Mouse (Mus musculus): Measurements from ENCODE around the gene Dbn1.

The Dbn1 gene

DNA sequence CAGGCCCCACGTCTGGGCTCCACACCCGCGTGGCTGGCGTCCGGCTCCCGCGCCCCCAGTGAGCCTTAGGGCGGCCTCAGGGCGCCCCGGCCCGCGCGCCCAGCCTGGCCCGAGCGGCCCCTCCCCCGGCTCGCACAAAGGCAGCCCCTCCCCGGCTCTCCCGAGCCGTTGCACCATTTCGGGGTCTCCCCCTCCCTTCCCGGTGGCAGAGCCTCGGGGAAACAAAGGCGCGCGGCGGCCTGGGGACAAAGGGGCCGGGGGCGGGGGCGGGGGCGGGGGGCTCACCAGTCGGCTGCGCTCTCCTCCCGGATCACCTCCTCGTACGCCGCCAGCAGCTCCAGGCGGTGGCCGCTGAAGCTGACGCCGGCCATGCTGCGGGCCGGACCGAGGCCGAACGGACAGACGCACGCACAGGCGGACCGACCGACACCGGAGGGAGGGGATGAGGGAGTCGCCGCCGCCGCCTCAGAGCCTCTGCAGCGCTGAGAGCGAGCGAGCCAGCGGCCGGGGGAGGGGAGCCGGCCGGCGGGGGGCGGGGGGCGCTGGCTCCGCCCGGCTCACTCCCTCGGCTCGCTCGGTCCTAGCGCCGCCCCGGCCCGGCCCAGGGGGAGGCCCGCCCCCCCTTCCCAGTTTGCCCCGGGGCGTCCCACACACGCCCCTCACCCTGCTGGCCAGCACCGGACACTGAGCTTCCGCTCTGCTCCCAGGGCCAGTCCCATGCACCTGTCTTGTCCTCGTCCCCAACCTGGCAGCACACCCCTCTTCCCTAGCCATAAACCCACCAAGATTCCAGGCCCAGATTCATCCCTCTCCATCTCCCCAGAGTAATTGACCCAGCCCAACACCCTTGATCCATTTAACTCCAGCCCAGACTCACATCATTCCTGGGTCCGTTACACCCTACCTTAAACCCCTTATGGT lies at the start of gene Dbn1:
Gene Dbn1, minus strand, starts transcription at position 534 of the 921 bp plus-strand sequence.
- peak; percentile 62 for DNase-seq (ENCODE audit: low spot score)

DNA sequence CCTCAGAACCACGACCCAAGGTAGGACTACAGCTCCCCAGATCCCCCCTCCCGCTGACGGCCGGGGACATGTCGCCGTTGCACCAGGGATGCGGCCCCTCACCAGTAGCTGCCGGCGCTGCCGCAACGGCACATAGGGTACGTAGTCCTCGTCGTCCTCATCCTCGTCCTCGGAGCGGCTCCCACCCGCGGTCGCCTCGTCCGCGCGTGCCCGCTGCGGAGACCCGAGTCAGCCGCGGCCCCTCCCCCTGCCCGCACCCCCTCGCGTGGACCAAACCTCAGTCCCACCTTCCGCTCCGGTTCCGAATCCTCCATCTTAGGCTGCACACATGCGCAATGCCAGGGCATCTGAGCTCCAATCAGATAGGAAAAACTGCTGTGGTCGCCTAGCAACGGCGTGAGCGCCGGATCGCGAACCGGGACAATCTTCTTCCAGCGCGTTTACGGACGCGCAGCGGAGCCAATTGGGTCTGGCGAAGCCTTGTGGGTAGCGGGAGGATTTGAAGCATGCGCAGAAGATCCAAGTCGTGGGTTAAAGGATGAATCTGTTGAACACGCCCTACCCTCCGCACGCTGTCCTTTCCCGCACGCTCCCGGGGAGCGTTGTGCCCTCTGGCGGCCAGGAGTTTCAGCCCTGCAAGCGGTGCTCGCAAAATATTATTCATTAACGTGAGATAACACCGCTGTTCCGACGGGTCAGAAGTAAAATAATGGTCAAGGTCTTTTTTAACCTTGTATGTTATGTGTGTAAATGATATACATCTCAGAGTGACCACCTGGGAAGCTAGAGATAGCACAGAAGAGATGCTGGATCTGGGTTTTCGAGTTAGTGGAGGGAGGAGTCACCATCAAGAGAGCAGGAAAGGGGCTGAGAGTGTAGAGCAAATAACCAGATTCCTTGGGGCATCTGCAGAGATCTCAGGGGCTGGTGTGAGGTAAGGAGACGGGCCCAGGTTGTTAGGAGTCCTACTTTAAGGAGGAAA lies 48.6 kb upstream of the Dbn1 start, which contains the start of gene Ddx41:
Gene Ddx41, minus strand, starts transcription at position 465 of the 982 bp plus-strand sequence.
- DNase-seq (ENCODE audit: low spot score) = peak; percentile 99

DNA sequence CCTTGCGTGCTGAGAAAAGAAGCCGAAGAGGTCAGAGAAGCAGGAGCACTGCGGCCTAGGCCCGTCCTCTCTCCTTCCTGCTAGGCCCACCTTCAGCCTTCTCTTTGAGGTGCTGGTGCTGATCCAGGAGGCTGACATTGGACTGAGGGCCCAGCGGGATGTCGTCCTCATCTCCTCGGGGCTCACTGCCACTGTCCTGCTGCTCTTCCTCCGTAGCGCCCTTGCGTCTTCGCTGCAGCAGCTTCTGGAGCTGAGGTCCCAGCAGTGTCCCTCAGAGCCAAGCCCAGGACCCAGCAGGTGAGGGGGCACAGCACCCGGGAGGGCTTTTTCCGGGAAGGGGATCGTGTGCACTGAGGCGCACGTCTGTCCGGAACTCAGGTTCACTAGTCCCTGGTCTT lies 47.9 kb upstream of the Dbn1 start:
- DNase-seq (ENCODE audit: low spot score) = peak; percentile 23

DNA sequence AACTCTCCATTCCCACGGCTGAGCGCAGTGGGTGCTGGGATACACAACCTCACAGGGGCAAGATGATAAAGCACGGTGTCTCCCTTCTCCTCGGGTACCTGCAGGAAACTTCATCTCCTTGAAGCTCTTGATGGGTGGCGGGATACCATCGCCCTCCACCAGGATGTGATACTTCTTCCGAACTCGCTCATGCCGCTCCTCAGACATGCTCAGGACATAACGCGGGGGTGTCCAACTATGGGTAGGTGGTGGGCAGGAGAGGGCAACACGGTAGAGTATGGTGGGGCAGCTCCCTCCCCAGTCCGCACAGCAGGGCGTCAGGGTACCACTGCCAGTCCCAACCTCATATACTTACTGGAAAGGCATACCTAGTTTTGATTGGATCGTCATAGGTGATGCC lies 47.3 kb upstream of the Dbn1 start:
- DNase-seq (ENCODE audit: low spot score) = no peak

DNA sequence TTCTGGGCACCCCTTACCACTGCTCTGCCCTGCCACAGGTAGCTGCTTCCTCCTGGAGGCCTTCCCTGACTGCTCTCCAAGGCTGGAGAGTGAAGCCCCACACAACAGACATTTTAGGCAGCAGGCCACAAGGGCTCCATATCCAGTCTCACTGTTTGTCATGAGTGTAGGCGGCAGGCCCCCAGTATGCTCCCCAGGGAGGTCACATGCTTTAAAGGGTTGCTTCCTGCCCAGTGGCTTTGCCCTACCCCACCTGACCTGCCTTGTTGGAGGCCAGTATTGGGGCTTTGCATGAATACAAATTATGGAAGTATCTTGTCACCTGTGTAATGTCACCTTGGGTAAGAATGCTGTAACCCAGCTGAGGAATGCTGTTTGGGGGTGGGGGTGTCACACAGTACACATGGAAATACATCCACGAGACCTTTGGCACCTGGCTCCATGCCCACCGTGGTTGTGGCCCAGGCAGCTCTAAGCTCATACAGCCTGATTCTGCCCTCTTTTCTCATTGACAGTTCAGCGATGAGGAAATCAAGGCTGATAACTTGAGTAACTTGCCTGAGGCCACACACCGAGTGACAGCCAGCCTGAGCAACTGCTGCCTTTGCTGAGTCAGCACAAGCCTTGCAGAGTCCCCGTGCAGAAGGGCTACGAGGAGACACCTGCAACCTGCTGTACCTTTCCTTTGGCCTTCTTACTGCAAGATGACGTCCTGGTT lies 41.4 kb upstream of the Dbn1 start, which contains the start of gene Dok3:
Gene Dok3, minus strand, starts transcription at position 99 of the 718 bp plus-strand sequence.
- no peak for DNase-seq (ENCODE audit: low spot score)

DNA sequence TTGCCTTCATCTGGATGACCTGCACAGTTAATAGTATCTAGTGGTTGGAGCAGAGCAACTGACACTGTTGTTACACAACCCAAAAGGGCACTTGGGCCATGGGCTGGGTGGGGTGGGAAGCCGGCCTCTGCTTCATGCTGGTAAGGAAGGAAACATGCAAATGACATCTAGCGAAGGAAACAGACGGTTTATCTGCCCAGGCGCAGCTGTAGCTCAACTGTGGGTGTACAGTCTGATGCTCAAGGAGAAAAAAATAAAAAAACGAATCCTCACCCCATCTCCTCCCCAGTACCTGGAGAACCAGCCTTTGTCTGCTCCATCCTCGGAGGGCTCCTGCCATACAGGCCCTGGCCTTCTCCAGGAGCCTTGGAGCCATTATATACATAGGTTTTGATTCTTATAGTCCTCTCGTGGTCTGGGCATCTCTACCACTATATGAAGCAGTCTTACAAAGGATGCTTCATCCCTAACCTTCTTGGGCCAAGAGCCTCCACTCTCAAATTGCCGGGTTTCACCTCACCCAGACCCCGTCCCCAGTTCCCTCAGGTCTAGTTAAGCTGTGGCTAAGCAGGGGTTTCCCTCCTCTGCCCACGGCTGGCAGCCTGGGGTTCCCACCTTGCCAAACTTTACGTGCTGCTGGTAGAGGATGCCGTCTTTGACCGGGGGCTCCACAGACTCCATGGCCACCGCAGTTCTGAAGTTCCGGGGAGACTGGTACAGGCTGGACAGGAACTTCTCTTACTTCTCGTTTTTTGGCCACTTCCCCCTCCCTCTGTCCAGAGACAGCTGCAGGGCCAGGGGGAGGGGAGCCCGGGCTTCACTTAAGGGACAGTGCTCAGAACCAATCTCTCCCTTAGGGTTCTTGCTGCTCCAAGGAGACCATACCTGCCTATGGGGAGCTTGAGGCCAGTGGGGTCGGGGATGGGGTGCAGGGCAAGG lies 40.2 kb upstream of the Dbn1 start:
- DNase-seq (ENCODE audit: low spot score) = no peak

DNA sequence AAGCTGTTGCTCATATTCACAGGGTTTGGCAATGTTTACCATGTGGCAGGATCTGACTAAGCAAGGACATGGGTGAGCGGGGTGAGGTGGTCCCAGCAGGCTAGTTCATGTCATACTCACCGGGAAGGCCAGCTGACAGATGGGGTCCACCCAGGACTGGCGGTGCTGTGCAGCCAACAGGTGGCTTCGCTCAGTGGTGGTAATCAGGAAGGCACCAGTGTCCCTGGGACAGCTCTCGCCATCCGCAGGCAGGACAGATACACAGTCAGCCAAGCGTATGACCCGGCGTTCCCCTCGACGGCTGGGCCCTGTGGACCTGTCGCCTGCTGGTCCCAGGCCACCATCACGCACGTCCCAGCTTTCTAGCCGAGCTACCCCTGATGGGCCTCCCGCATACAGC lies 39.3 kb upstream of the Dbn1 start:
- no peak for DNase-seq (ENCODE audit: low spot score)

DNA sequence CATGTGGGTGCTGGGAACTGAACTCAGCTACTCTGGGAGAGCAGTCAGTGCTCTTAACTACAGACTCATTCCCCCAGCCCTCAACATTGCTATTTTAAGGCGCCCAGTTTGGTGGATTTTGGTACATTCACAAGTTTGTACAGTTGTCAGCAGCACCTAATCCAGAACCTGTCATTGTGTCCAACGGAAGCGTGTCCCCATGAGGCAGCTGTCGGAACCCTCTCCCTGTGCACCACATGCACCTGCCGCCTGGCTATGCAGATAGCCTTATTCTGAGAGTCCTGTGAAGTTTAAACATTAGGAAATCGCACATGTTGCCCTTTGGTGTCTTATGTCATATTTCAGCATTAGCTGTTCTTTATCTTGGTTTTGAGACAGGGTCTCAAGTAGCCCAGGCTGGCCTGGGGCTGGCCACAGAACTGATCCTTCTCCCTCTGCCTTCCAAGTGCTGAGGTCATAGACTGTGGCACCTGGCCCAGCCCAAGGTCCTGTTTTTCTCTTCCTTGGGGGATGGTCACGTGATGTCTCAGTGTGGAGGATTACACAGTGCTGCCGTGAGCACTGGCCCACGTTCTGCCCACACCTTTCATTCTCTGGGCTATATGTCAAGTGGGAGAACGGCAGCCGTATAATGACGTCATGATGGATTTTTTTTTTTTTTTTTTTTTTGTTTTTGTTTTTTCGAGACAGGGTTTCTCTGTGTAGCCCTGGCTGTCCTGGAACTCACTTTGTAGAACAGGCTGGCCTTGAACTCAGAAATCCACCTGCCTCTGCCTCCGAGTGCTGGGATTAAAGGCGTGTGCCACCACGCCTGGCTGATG lies 38.0 kb upstream of the Dbn1 start:
- no peak for DNase-seq (ENCODE audit: low spot score)

DNA sequence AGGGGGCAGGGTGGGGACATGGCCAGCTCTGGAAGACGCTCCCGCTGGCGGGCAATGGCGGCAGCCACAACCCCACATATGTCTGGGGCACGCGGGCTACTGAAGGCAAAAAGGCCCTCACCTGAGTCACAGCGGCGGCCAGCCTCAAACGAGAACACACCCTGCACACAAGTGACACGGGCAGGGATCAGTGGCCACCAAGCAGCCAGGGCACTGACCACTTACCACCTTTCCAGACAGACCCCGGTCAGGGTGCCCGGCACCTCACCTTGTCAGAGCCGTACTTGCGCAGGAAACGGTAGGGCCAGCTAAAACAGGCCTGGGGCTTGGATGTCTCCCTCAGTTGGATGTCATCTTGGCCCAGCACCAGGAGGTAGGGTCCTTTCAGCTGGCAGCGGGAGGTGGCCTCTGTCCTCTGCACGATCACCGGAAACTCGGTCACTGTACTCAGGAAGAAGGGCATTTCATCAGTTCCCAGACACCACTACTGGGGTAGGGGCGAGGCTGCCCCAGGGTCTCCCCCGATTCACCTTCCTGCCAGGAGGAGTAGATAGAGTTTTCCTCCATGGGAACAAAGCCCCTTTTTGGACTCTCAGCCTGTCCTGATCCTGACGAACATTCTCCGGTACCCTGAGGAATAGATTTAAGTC lies 36.2 kb upstream of the Dbn1 start:
- DNase-seq (ENCODE audit: low spot score) = no peak

DNA sequence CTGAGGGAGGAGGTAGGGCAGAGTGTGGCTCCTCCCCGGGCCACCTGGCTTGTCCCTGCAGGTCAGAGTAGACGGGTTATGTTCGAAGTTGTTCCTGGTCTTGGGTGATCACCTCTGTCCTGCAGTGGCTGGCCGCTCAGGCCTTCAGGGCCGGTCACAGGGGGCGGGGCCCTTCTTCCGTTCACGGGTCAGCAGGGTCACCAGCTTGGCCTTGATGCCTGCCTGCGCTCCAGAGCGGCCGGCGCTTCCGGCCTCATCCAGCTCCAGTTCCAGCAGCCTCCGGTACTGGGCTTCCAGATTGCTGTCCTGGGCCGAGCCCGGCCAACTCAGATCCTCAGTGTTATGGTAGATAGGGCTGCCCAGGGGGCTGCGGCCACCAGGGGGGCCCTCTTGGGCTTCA lies 35.4 kb upstream of the Dbn1 start:
- DNase-seq (ENCODE audit: low spot score) = peak; percentile 53

DNA sequence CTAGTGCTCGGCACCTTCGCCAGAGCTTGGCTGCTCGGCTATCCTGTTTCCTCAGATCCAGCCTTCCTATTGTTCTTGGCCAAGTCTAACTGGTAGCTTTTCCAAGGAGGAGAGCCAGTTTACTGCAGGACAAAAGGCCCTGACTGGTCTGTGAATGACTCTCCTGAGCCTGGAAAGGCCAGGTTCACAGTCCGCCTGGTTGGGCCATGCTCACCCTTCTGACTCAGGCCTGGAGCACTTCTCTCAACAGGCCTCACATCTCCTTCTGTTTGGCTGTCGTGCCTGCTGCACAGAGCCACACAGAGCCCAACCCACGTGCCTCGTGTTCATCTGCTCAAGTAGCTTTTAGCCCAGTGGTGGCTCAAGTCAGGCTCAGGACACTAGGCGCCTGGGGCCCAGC lies 34.8 kb upstream of the Dbn1 start:
- DNase-seq (ENCODE audit: low spot score) = no peak

DNA sequence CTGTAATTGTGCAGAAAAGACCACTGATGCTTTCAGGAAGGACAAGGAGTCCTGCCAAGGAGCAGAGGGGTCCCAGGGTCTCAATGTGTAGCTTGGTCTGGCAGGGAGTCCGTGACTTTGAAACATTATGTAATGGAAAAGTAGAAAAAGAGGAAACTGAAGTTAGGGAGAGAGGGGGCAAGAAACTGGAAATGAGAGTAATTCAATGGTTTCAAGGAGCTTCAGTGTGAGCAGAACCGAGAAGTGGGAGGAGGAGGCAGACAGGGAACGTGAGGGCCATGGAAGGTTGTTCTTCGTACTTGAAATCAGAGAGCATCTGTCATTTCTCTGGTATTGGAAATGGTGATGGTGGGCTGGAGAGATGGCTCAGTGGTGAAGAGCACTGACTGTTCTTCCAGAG lies 31.7 kb upstream of the Dbn1 start:
- no peak for DNase-seq (ENCODE audit: low spot score)

DNA sequence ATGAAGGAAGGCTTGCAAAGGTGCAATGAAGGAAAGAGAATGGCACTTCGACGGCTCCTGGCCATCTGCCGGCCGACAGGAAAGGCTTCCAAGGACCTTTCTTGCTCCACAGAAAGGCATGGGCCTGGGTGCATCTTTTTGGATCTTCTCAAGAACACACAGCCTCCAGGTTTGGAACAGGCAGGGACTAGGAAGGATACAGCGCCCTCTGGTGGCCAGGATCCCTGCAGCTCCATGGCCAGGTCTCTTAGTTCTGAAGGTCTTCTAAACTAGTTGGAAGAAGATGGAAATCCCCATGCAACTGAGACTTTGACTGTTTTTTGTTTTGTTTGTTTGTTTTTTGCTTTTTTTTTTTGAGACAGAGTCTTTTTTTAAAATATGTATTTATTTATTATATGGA lies 29.0 kb upstream of the Dbn1 start:
- DNase-seq (ENCODE audit: low spot score) = peak; percentile 82

DNA sequence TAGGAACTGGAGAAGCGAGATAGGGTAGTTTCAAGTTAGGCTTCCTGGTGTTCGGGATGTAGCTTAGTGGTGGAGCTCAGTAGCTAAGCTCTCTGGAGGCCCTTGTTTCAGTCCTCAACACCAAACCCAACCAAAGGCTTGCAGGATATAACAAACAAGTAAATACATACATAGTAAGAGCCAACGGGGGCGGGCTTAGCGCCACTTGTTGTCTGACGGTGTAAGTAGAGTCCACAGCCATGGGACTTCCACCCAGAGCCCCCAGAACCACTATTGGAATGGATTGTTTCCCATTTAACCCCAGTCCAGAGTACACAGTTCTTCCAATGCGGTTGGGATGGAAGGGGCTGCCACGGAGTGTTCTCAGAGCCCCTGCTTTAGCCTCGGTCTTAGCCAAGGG lies 25.9 kb upstream of the Dbn1 start:
- no peak for DNase-seq (ENCODE audit: low spot score)

DNA sequence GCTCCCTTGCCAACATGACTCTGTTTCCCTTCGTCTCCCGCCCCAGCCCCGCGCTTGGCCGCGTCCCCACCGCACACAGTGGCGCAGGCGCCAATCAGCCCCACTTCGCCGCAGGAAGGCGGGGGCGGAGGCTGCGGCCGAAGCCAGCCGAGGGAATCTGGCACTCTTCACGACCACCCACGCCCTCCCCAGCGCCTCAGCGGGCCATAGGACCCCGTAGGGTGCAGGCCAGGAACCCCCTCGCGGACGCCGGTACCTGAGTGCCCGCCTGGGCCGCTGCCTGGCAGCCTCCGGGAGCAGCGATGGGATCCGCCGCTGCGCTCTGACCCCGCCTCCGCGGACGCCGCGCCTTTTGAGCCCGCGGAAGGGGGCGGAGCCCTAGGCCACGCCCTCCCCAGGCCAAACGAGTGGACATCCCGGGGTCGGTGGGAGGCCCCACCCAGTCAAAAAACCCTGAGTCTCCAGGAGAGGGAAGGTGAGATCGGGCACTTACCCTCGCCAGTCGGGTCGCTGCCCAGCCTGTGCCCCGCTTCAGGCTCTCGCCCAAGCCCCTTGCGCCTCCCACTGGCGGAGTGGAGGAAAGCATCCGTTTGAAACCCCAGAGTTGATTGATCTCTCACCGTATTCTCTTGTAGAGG lies 25.3 kb upstream of the Dbn1 start, which contains the start of gene Pdlim7:
Gene Pdlim7, minus strand, starts transcription at position 566 of the 638 bp plus-strand sequence.
- peak; percentile 93 for DNase-seq (ENCODE audit: low spot score)

DNA sequence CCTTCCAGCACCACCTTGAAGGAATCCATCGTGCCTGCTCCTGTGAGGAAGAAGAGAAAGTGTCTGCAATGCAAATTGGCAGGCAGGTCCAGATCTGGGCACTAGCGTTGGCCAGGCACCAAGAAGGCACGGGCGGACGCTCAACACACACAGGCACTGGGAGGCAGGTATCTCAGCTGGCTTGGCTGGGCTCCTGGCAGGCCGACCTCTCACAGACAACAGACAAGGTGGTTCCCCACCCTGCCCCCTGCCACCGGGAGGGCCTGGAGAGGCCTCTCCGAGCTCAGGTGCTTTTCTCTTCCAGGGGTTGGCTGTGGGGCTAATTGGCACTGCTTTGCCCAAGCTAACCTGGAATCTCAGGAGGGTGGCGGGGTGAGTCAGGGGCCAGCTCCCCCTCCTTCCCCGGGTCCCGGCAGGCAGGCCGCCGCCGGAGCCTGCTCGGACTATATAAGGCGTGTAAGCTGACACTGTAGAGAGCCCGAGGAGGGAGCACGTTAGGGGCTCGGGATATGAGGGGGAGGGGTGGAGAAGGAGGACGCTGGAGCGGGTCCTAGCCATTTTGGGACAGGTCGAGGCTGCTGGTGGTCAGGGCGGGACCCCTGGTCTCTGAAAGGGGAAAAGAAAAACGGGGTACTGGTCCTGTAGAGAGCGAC lies 24.6 kb upstream of the Dbn1 start:
- peak; percentile 64 for DNase-seq (ENCODE audit: low spot score)

DNA sequence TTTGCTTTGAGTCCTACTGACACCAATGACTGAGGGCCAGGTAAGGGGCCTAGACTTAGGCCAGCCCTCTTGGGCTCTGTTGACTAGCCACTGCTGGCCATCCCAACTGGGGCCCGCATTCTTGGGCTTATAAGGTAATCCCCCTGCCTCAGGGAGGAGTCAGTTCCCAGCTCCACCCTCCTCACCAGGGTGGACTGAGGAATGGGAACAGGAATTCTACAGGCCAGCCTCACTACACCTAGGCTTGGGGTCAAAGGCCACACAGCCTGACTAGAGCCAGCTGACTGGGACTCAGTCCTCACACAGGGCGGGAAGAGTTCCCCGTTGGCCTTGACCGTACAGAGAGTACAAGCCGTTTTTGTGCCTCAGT lies 23.6 kb upstream of the Dbn1 start:
- DNase-seq (ENCODE audit: low spot score) = no peak

Data from ovary, postnatal 36 days (tissue).